Mouse (Mus musculus): ENCODE measurements around the gene Ppox. TPM values are rescaled to one million over a fixed set of nuclear protein-coding genes. Genes with fewer than 3 reads are reported as not detected.

Gene Ppox
- polyA plus RNA-seq, 1 experiment, result 51.5 TPM

- DNase-seq, result peak; percentile 84
- H3K27me3 ChIP-seq (replicated peaks; ENCODE audit: control insufficient read depth, insufficient read depth, low read length), result no peaks in the 10 kb centered on the region
- WGBS, result 73% methylated on average over 24 of the region's 24 CpGs
- no peak overlapping the region for H3K4me3 ChIP-seq (ENCODE audit: insufficient read depth, low read depth, low read length)
- H3K4me1 ChIP-seq (ENCODE audit: control insufficient read depth, insufficient read depth, low read length), result no peaks in the 10 kb centered on the region
- no peaks in the 10 kb centered on the region for H3K36me3 ChIP-seq (ENCODE audit: control insufficient read depth, insufficient read depth, low read length)
- H3K27ac ChIP-seq (ENCODE audit: insufficient read depth, low read depth, low read length), result no peak overlapping the region
- TF ChIP-seq CTCF (conservative IDR thresholded peaks at IDR 0.05; ENCODE audit: insufficient read depth, insufficient read length, low read depth, low read length) (peak; percentile 77), POLR2A (IDR thresholded peaks at IDR 0.05; ENCODE audit: low read depth, low read length) (no peak)
Measured at GRCm38 (mm10) chr1:171256095-171256818, 24.7 kb downstream of the Ppox start.

GRCm38 (mm10) chr1:171252415-171252814 lies 28.6 kb downstream of the Ppox start:
- no peaks in the 10 kb centered on the region for H3K27me3 ChIP-seq (replicated peaks; ENCODE audit: control insufficient read depth, insufficient read depth, low read length)
- 73% methylated on average over 17 of the region's 17 CpGs for WGBS
- H3K4me1 ChIP-seq (ENCODE audit: control insufficient read depth, insufficient read depth, low read length), result no peaks in the 10 kb centered on the region
- H3K27ac ChIP-seq (ENCODE audit: insufficient read depth, low read depth, low read length), result no peak overlapping the region
- no peak for DNase-seq
- H3K4me3 ChIP-seq (ENCODE audit: insufficient read depth, low read depth, low read length), result no peak overlapping the region
- H3K36me3 ChIP-seq (ENCODE audit: control insufficient read depth, insufficient read depth, low read length), result no peaks in the 10 kb centered on the region
- TF ChIP-seq POLR2A (IDR thresholded peaks at IDR 0.05; ENCODE audit: low read depth, low read length), result no peak

GRCm38 (mm10) chr1:171251594-171252324 lies 29.2 kb downstream of the Ppox start:
- WGBS, result 30% methylated on average over 13 of the region's 13 CpGs
- no peaks in the 10 kb centered on the region for H3K27me3 ChIP-seq (replicated peaks; ENCODE audit: control insufficient read depth, insufficient read depth, low read length)
- no peaks in the 10 kb centered on the region for H3K36me3 ChIP-seq (ENCODE audit: control insufficient read depth, insufficient read depth, low read length)
- DNase-seq, result peak; percentile 67
- peak overlapping the region; percentile 24; the same call in 1 of the 2 replicates for H3K4me3 ChIP-seq (ENCODE audit: insufficient read depth, low read depth, low read length)
- H3K27ac ChIP-seq (ENCODE audit: insufficient read depth, low read depth, low read length), result no peak overlapping the region
- TF ChIP-seq CTCF (conservative IDR thresholded peaks at IDR 0.05; ENCODE audit: insufficient read depth, insufficient read length, low read depth, low read length), result no peak
- TF ChIP-seq POLR2A (IDR thresholded peaks at IDR 0.05; ENCODE audit: low read depth, low read length), result no peak
- no peaks in the 10 kb centered on the region for H3K4me1 ChIP-seq (ENCODE audit: control insufficient read depth, insufficient read depth, low read length)

- TF ChIP-seq POLR2A (IDR thresholded peaks at IDR 0.05; ENCODE audit: low read depth, low read length) (no peak), CTCF (conservative IDR thresholded peaks at IDR 0.05; ENCODE audit: insufficient read depth, insufficient read length, low read depth, low read length) (no peak)
- H3K36me3 ChIP-seq (ENCODE audit: control insufficient read depth, insufficient read depth, low read length), result no peaks in the 10 kb centered on the region
- H3K4me1 ChIP-seq (ENCODE audit: control insufficient read depth, insufficient read depth, low read length), result peaks cover 3% of the 10 kb centered on the region; the same call in 1 of the 2 replicates
- 22% methylated on average over 26 of the region's 26 CpGs for WGBS
- DNase-seq, result no peak
- H3K4me3 ChIP-seq (ENCODE audit: insufficient read depth, low read depth, low read length), result peak within 1 kb of the TSS; percentile 24; the same call in 1 of the 2 replicates
- no peak within 1 kb of the TSS for H3K27ac ChIP-seq (ENCODE audit: insufficient read depth, low read depth, low read length)
- H3K27me3 ChIP-seq (replicated peaks; ENCODE audit: control insufficient read depth, insufficient read depth, low read length), result no peaks in the 10 kb centered on the region
Measured at GRCm38 (mm10) chr1:171250680-171251593, 30.0 kb downstream of the Ppox start, which contains the start of gene Ndufs2. Gene Ndufs2 (minus strand): TSS chr1:171251388.

- TF ChIP-seq POLR2A (IDR thresholded peaks at IDR 0.05; ENCODE audit: low read depth, low read length), result no peak
- TF ChIP-seq CTCF (conservative IDR thresholded peaks at IDR 0.05; ENCODE audit: insufficient read depth, insufficient read length, low read depth, low read length), result no peak
- Histone ChIP-seq H3K4me3 (ENCODE audit: insufficient read depth, low read depth, low read length) (peak within 1 kb of the TSS; percentile 24; the same call in 1 of the 2 replicates), H3K36me3 (ENCODE audit: control insufficient read depth, insufficient read depth, low read length) (no peaks in the 10 kb centered on the region; the same call in 1 of the 2 replicates), H3K27ac (ENCODE audit: insufficient read depth, low read depth, low read length) (0 out of 2 replicates have a peak within 1 kb of the TSS, but pooled peaks have one; percentile 15), H3K27me3 (replicated peaks; ENCODE audit: control insufficient read depth, insufficient read depth, low read length) (no peaks in the 10 kb centered on the region), H3K4me1 (ENCODE audit: control insufficient read depth, insufficient read depth, low read length) (peaks cover 6% of the 10 kb centered on the region; the same call in 1 of the 2 replicates)
- DNase-seq, result no peak
- WGBS, result 36% methylated on average over 5 of the region's 5 CpGs
Measured at GRCm38 (mm10) chr1:171249913-171250600, 30.9 kb downstream of the Ppox start, which contains the start of gene Adamts4. Gene Adamts4 (plus strand): TSS chr1:171250421.

All from kidney, adult 2 months (tissue).